Mouse (Mus musculus) C2C12 (cell line): ENCODE results near the gene Llgl2. TPM values are rescaled to one million over a fixed set of nuclear protein-coding genes. Genes with fewer than 3 reads are reported as not detected.

Experiments used
- H3K27me3 ChIP-seq: one replicate; pipeline ENCODE4 v1.6.1; 2011; ENCODE audit not compliant: control insufficient read depth, insufficient read depth, insufficient read length
- H3K36me3 ChIP-seq: one replicate; pipeline ENCODE4 v1.6.1; 2011; ENCODE audit not compliant: control insufficient read depth, insufficient read depth
- H3K4me3 ChIP-seq: one replicate; pipeline ENCODE4 v1.5.1; 2011; ENCODE audit warnings: mild to moderate bottlenecking, control low read depth; ENCODE audit not compliant: poor library complexity, insufficient read depth, severe bottlenecking
- H3K79me2 ChIP-seq: one replicate; pipeline ENCODE4 v1.6.1; 2011; ENCODE audit not compliant: control insufficient read depth, insufficient read depth
- H3K79me3 ChIP-seq: one replicate; pipeline ENCODE4 v1.6.1; 2011; ENCODE audit warnings: low read depth, control low read depth
- H3ac ChIP-seq: one replicate; pipeline ENCODE3; 2011; ENCODE audit warnings: low read depth; ENCODE audit not compliant: control insufficient read depth, insufficient read length
- CEBPB ChIP-seq: IDR thresholded peaks from one replicate; pipeline ENCODE4 v1.6.1; 2011; ENCODE audit warnings: low read depth, mild to moderate bottlenecking, control low read depth, moderate library complexity
- CTCF ChIP-seq: IDR thresholded peaks from one replicate; pipeline ENCODE4 v1.5.1; 2011; ENCODE audit not compliant: control insufficient read depth, insufficient read depth, insufficient read length
- FOSL1 ChIP-seq: IDR thresholded peaks from one replicate; pipeline ENCODE4 v1.8.0; 2011; ENCODE audit warnings: mild to moderate bottlenecking, low read length; ENCODE audit not compliant: poor library complexity, insufficient read depth, severe bottlenecking
- MAX ChIP-seq: IDR thresholded peaks from one replicate; pipeline ENCODE4 v1.6.1; 2011; ENCODE audit warnings: mild to moderate bottlenecking, control low read depth
- MYOD1 ChIP-seq: IDR thresholded peaks from one replicate; pipeline ENCODE4 v1.6.1; 2011; ENCODE audit warnings: low read depth; ENCODE audit not compliant: control insufficient read depth, insufficient read length
- MYOG ChIP-seq: IDR thresholded peaks from one replicate; pipeline ENCODE4 v1.6.1; 2011; ENCODE audit not compliant: control insufficient read depth, insufficient read length; ENCODE audit errors: extremely low read depth
- USF1 ChIP-seq: IDR thresholded peaks from one replicate; pipeline ENCODE4 v1.6.1; 2011; ENCODE audit warnings: low read depth, mild to moderate bottlenecking, control low read depth, moderate library complexity
- polyA plus RNA-seq: library from polyadenylated mRNA; unstranded; fragments of >200 nt; fragmentation: generic; extraction: Trizol; gene quantifications from one replicate; pipeline ENCODE4 v1.2.1, GENCODE M21; 2012; ENCODE audit warnings: missing spikeins

Gene Llgl2
- polyA plus RNA-seq, 1 experiment = 0.51 TPM

- Histone ChIP-seq H3K4me3 (no peak overlapping the region), H3ac (no peak overlapping the region), H3K27me3 (peaks cover 57% of the 10 kb centered on the region), H3K79me3 (no peaks in the 10 kb centered on the region), H3K36me3 (no peaks in the 10 kb centered on the region), H3K79me2 (no peaks in the 10 kb centered on the region)
- TF ChIP-seq USF1 (no peak), FOSL1 (no peak), CTCF (no peak), CEBPB (no peak), MAX (no peak), MYOD1 (no peak), MYOG (no peak)
These were observed 18.2 kb downstream of the Llgl2 start for GRCm38 (mm10) chr11:115841961-115842550.

- Histone ChIP-seq H3K79me3 (no peaks in the 10 kb centered on the region), H3K79me2 (no peaks in the 10 kb centered on the region), H3K4me3 (no peak overlapping the region), H3K36me3 (no peaks in the 10 kb centered on the region), H3ac (no peak overlapping the region), H3K27me3 (peaks cover 53% of the 10 kb centered on the region)
- no peak for TF ChIP-seq FOSL1
- no peak for TF ChIP-seq CTCF
- TF ChIP-seq MYOD1 = no peak
- no peak for TF ChIP-seq MYOG
- no peak for TF ChIP-seq CEBPB
- no peak for TF ChIP-seq MAX
- TF ChIP-seq USF1 = no peak
These were observed 19.5 kb downstream of the Llgl2 start for GRCm38 (mm10) chr11:115843141-115843890.

- Histone ChIP-seq H3ac (no peak overlapping the region), H3K27me3 (peaks cover 55% of the 10 kb centered on the region), H3K79me2 (no peaks in the 10 kb centered on the region), H3K36me3 (no peaks in the 10 kb centered on the region), H3K4me3 (no peak overlapping the region), H3K79me3 (no peaks in the 10 kb centered on the region)
- TF ChIP-seq MAX = no peak
- TF ChIP-seq CTCF = no peak
- TF ChIP-seq MYOG = no peak
- TF ChIP-seq MYOD1 = no peak
- TF ChIP-seq FOSL1 = no peak
- TF ChIP-seq USF1 = no peak
- TF ChIP-seq CEBPB = no peak
These were observed 20.0 kb downstream of the Llgl2 start for GRCm38 (mm10) chr11:115843891-115844239.

GRCm38 (mm10) chr11:115844240-115844639, 20.4 kb downstream of the Llgl2 start:
- TF ChIP-seq MYOG (no peak), MYOD1 (no peak), FOSL1 (no peak), USF1 (no peak), CEBPB (no peak), CTCF (no peak), MAX (no peak)
- Histone ChIP-seq H3K27me3 (peaks cover 59% of the 10 kb centered on the region), H3K4me3 (no peak overlapping the region), H3K79me3 (no peaks in the 10 kb centered on the region), H3K36me3 (no peaks in the 10 kb centered on the region), H3ac (no peak overlapping the region), H3K79me2 (no peaks in the 10 kb centered on the region)

- Histone ChIP-seq H3K79me3 (no peaks in the 10 kb centered on the region), H3K79me2 (no peaks in the 10 kb centered on the region), H3K36me3 (no peaks in the 10 kb centered on the region), H3ac (no peak overlapping the region), H3K4me3 (no peak overlapping the region), H3K27me3 (peaks cover 62% of the 10 kb centered on the region)
- no peak for TF ChIP-seq USF1
- no peak for TF ChIP-seq MYOG
- no peak for TF ChIP-seq MAX
- no peak for TF ChIP-seq MYOD1
- TF ChIP-seq FOSL1 = no peak
- no peak for TF ChIP-seq CTCF
- no peak for TF ChIP-seq CEBPB
These were observed 22.0 kb downstream of the Llgl2 start for GRCm38 (mm10) chr11:115845819-115846218.
